ENCODE assay signal across 20 mouse cellular contexts in the genomic region with DNA sequence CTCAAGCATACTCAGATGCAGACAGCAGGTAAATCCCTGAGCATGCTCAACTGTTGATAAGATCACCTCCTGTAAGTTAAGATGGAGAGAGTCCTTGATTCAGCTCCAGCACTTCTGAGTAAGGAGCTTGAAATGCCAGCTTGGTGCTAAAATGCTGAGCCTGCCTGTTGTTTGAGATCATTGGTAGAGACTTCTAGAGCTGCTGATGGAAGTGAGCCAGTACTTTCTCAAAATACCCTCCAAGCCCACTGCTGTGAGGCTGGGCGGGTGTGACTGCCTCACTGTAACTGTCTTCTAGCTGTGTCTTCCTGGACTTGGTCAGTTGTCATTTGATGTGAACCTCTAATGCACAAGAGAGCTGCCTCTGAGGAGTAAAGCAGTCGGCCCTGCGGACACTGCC. TPM values are rescaled to one million over a fixed set of nuclear protein-coding genes. Genes with fewer than 3 reads are reported as not detected.
DNase-seq lines count a peak whose midpoint lies in the region; ATAC-seq lines count a peak whose summit lies in the region.
"Had no signal": no experiment of that assay in that cellular context is flagged by ENCODE, and none has a peak within 500 bp of the region (broad histone marks: within the 10 kb centered on the region; RNA-seq: fewer than 3 reads in every experiment).

No protein-coding gene starts in this region.

- 91% methylated on average over 3 of the region's 3 CpGs for WGBS in hindbrain, embryonic 15.5 days
- 93% methylated on average over 3 of the region's 3 CpGs for WGBS in hindbrain, embryonic 10.5 days

- H3K9ac ChIP-seq in hindbrain, embryonic 15.5 days: no peak overlapping the region
- H3K9ac ChIP-seq: forebrain, embryonic 15.5 days; limb, embryonic 15.5 days; liver, embryonic 15.5 days; neural tube, embryonic 12.5 days had no signal

- no peak overlapping the region for H3K4me3 ChIP-seq in hindbrain, embryonic 15.5 days
- no peak overlapping the region for H3K4me3 ChIP-seq in hindbrain, embryonic 10.5 days
- H3K4me3 ChIP-seq: embryonic facial prominence, embryonic 10.5 days; forebrain, embryonic 15.5 days; gastrocnemius, adult 2 months; heart, embryonic 10.5 days; limb, embryonic 15.5 days; liver, embryonic 15.5 days; midbrain, embryonic 10.5 days; neural tube, embryonic 12.5 days had no signal

- no peak for ATAC-seq in hindbrain, embryonic 15.5 days (ENCODE audit: low FRiP score, low read depth)

- no peaks in the 10 kb centered on the region for H3K9me3 ChIP-seq in hindbrain, embryonic 15.5 days
- no peaks in the 10 kb centered on the region for H3K9me3 ChIP-seq in hindbrain, embryonic 10.5 days
- H3K9me3 ChIP-seq: embryonic facial prominence, embryonic 10.5 days; forebrain, embryonic 15.5 days; heart, embryonic 10.5 days; limb, embryonic 15.5 days; liver, embryonic 15.5 days; midbrain, embryonic 10.5 days; neural tube, embryonic 12.5 days had no signal

- peak overlapping the region; percentile 47; the same call in 1 of the 2 replicates for H3K27ac ChIP-seq in hindbrain, embryonic 15.5 days (replicated peaks)
- no peak overlapping the region for H3K27ac ChIP-seq in hindbrain, embryonic 10.5 days
- H3K27ac ChIP-seq: embryonic facial prominence, embryonic 10.5 days; forebrain, embryonic 15.5 days; gastrocnemius, adult 2 months; heart, embryonic 10.5 days; limb, embryonic 15.5 days; liver, embryonic 15.5 days; macrophage; midbrain, embryonic 10.5 days; neural tube, embryonic 12.5 days had no signal

- no peaks in the 10 kb centered on the region for H3K27me3 ChIP-seq in hindbrain, embryonic 15.5 days
- no peaks in the 10 kb centered on the region for H3K27me3 ChIP-seq in hindbrain, embryonic 10.5 days (ENCODE audit: insufficient read depth, poor library complexity, severe bottlenecking)
- H3K27me3 ChIP-seq: forebrain, embryonic 15.5 days; limb, embryonic 15.5 days; liver, embryonic 15.5 days; neural tube, embryonic 12.5 days had no signal

- no peak for DNase-seq in hindbrain, embryonic 10.5 days (ENCODE audit: low spot score)
- DNase-seq in brain, adult 2 months (ENCODE audit: low read depth, low spot score): peak; percentile 86
- DNase-seq in left cerebral cortex, adult 18-20 months (ENCODE audit: low spot score in 2 of 2): peak; percentile 59 to 68
- DNase-seq in right cerebral cortex, postnatal 10 days (ENCODE audit: low spot score in 2 of 2): peak; percentile 52 to 61
- DNase-seq in urinary bladder, postnatal 14 days (ENCODE audit: low spot score): no peak
- DNase-seq in cerebellum, adult 11 months: no peak
- DNase-seq: adrenal gland, postnatal 36 days; cerebellum, adult 2 months; cerebellum, postnatal 36 days; gastrocnemius, adult 2 months; kidney, adult 11 months had no signal

- H3K4me1 ChIP-seq in hindbrain, embryonic 15.5 days (replicated peaks): peaks cover 11% of the 10 kb centered on the region; the same call in 1 of the 2 replicates
- H3K4me1 ChIP-seq in hindbrain, embryonic 10.5 days (replicated peaks): no peaks in the 10 kb centered on the region
- H3K4me1 ChIP-seq: embryonic facial prominence, embryonic 10.5 days; heart, embryonic 10.5 days; limb, embryonic 15.5 days; liver, embryonic 15.5 days; midbrain, embryonic 10.5 days; neural tube, embryonic 12.5 days had no signal

- H3K36me3 ChIP-seq in hindbrain, embryonic 15.5 days: no peaks in the 10 kb centered on the region
- no peaks in the 10 kb centered on the region for H3K36me3 ChIP-seq in hindbrain, embryonic 10.5 days
- H3K36me3 ChIP-seq: embryonic facial prominence, embryonic 10.5 days; forebrain, embryonic 15.5 days; heart, embryonic 10.5 days; limb, embryonic 15.5 days; liver, embryonic 15.5 days; midbrain, embryonic 10.5 days; neural tube, embryonic 12.5 days had no signal

- H3K4me2 ChIP-seq in hindbrain, embryonic 15.5 days: no peak overlapping the region
- H3K4me2 ChIP-seq: forebrain, embryonic 15.5 days; limb, embryonic 15.5 days; liver, embryonic 15.5 days had no signal

RNA-seq across cellular contexts. Expression of gene 2010111I01Rik, which starts 51.4 kb away (rescaled TPM):
- 27.7 and 34.6 TPM in 2 replicates for polyA plus RNA-seq in hindbrain, embryonic 15.5 days (2015; fragmentation: Nextera tagmentation; extraction: Ambion mirVana)
- 34.6 and 43.5 TPM in 2 replicates for polyA plus RNA-seq in hindbrain, embryonic 10.5 days (2016; fragmentation: Nextera tagmentation; extraction: Ambion mirVana)
- total RNA-seq in left cerebral cortex, adult 18-20 months (2021): 100 to 1,000 TPM; 104 to 111 TPM

Comparison
In these comparisons a context has a peak if more than half of its experiments do, and no peak if none do; other contexts are left out.
1. DNase-seq: peak in brain, adult 2 months (single experiment), left cerebral cortex, adult 18-20 months (2 of 2) and right cerebral cortex, postnatal 10 days (2 of 2); none in hindbrain, embryonic 10.5 days (single experiment), urinary bladder, postnatal 14 days (single experiment) and cerebellum, adult 11 months (single experiment).